Mouse (Mus musculus) regulatory T cell (primary cell): Measurements from ENCODE around the gene Ifna5.

Experiments
- in situ Hi-C: fragments of 300-600 bp; cut with MboI, MseI; formaldehyde crosslinking; loops from one replicate; pipeline ENCODE4 v1.15.1; 2025; ENCODE audit warnings: high pct_unique_total_duplicates

Gene Ifna5

GRCm38 (mm10) chr4:88863309-88863708 is 28.0 kb downstream of the Ifna5 start:
- in situ Hi-C loops: loop anchor here (25.0 kb wide), 1 partner anchor 449 kb away; the partner anchor contains the start of gene Cdkn2b

- in situ Hi-C loops: loop anchor here (25.0 kb wide), 1 partner anchor 448 kb away; the partner anchor contains the start of gene Cdkn2b
Observed at GRCm38 (mm10) chr4:88864599-88864998, 29.3 kb downstream of the Ifna5 start.

GRCm38 (mm10) chr4:88865011-88865569 is 29.8 kb downstream of the Ifna5 start:
- in situ Hi-C loops: loop anchor here (25.0 kb wide), 1 partner anchor 447 kb away; the partner anchor contains the start of gene Cdkn2b

- in situ Hi-C loops: loop anchor here (25.0 kb wide), 1 partner anchor 445 kb away; the partner anchor contains the start of gene Cdkn2b
Observed at GRCm38 (mm10) chr4:88867366-88867925, 32.1 kb downstream of the Ifna5 start.

- in situ Hi-C loops: loop anchor here (25.0 kb wide), 1 partner anchor 444 kb away; the partner anchor contains the start of gene Cdkn2b
Observed at GRCm38 (mm10) chr4:88867926-88868911, 32.9 kb downstream of the Ifna5 start.

- in situ Hi-C loops: loop anchor here (5.0 to 25.0 kb wide), 2 partner anchors 260 to 440 kb away; partner anchors contain the start of gene Cdkn2b
Observed at GRCm38 (mm10) chr4:88872691-88873090, 37.4 kb downstream of the Ifna5 start.

GRCm38 (mm10) chr4:88875435-88876095 is 40.2 kb downstream of the Ifna5 start:
- in situ Hi-C loops: no loop called here

- in situ Hi-C loops: no loop called here
Observed at GRCm38 (mm10) chr4:88876520-88876919, 41.2 kb downstream of the Ifna5 start.

- in situ Hi-C loops: no loop called here
Observed at GRCm38 (mm10) chr4:88878246-88878645, 42.9 kb downstream of the Ifna5 start.

- in situ Hi-C loops: no loop called here
Observed at GRCm38 (mm10) chr4:88878772-88879171, 43.4 kb downstream of the Ifna5 start.

GRCm38 (mm10) chr4:88880101-88880500 is 44.8 kb downstream of the Ifna5 start, which contains the start of gene Ifne:
Ifne (minus strand) TSS chr4:88880201.
- in situ Hi-C loops: loop anchor here (10.0 kb wide), 1 partner anchor 645 kb away; no protein-coding TSS in a partner anchor
